Mouse (Mus musculus) fat pad, adult 2 months (tissue): ENCODE measurements around the gene Olfr5.
"Not testable (repeated sequence)": the region's sequence is repeated elsewhere in the genome, so short reads cannot be mapped to it uniquely, and the experiment has no call there.

Source experiments
- DNase-seq: peaks from one replicate; pipeline ENCODE4 v3.0.0-alpha.2; 2011; ENCODE audit warnings: low read depth, low spot score; ENCODE audit errors: extremely low read depth

Olfr5 gene

DNA sequence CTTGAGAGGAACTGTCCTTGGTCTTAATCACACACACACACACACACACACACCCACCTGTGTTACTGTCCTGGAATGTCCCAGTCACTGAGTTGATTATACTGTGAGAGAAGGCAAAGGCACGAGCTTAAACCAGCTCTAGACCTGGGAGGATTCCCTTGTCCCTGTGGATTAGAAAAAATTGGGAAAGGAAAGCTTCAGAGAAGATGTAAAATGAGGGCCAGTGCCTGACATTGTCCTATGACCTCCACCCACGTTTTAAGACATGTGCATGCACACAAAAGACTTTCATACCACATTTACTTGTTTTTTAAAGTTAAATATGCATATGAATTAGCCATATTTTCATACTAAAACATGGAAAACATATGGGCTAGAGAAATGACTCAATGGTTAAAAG lies at the start of gene Olfr5:
Olfr5 (minus strand) TSS at position 101 of the 400 bp plus-strand sequence.
- no peak for DNase-seq

DNA sequence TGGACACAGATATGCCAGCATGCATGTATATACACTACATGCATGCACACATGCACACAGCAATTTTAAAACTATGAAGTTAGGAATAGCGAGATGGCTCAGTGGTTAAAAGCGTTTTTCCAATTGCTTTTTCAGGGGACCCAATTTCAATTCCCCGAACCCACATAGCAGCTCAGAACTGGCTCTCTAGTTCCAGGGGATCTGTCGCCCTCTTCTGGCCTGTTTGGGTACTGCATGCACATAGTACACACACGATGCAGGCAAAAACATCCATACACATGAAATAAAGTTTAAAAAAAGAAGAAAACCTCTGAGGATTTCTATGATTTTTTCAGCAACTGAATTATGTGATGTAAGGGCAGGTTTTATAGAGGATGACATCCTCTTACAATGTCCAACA lies 39.4 kb upstream of the Olfr5 start:
- no peak for DNase-seq

DNA sequence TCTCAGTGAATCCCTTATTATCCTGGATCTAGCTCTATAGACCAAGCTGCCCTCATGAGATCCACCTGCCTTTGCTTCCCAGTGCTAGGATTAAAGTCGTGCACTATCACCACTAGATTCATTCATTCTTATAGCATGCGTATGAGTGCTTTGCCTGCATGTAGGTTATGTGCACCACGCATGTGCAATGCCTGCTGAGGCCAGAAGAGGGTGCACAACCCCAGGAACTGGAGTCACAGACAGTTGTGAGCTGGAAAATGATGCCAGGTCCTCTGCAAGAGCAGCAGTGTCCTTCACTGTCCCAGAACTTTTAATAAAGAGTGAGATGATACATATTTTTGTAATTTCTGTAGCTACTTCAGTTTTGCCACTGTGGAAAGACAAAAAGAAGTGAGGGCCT lies 38.3 kb upstream of the Olfr5 start:
- no peak for DNase-seq

DNA sequence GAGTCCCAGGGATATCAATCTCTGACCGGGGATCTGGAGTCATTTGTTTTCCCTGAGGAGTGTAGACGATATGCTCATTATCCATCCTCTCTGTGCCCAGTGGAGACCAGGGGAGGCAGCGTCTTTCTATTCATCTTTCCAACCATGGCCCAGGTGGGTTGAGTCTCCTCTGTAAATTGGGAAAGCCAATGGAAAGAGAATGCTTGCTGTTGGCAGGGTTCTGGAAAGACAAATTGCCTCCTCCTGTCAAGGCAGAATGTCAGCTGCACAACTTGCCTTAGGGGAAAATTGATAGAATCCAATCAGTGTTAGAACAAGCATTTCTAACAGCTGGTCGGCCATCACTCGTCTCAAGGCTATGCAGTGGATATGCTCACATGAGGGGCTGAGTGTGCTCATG lies 36.1 kb upstream of the Olfr5 start, which contains the start of gene Olfr1349:
Olfr1349 (minus strand) TSS at position 101 of the 400 bp plus-strand sequence.
- DNase-seq, result no peak

DNA sequence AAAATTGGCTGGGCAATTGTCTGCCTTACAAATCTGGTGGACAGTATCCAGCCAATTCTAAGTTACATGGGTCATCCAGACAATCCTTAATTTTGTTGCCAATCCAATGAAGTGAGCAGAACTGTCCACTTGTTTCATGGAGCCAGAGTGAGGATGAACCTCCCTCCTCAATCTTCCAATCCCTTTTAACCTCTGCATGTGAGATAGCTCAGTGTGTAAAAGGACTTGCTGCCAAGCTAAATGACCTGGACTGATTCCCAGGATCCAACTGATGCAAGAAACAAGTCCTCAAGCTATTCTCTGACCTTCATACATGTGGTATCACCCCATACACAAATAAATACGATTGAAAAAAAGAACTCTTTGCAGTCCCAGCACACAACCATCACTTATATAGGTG lies 34.9 kb upstream of the Olfr5 start:
- DNase-seq, result no peak

DNA sequence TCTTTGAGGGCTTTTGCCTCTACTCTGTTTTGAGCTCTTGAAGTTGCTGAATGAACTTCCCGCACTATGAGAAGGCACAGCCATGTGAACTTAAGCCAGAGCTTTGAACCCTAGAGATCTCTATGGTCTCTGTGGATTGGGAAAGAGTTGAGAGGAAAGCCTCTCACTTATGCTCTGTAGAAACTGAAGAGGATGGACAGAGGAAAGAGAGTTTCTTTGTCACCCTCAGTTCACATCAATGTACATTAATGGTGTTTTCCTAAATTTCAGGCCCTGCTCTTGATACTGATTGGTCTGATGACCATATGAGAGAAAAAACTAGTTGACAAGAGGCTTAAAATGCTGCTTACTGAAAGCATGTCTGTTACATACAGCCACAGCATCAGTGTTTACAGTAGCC lies 21.9 kb upstream of the Olfr5 start, which contains the start of gene Olfr1348:
Olfr1348 (minus strand) TSS at position 101 of the 400 bp plus-strand sequence.
- DNase-seq, result no peak

DNA sequence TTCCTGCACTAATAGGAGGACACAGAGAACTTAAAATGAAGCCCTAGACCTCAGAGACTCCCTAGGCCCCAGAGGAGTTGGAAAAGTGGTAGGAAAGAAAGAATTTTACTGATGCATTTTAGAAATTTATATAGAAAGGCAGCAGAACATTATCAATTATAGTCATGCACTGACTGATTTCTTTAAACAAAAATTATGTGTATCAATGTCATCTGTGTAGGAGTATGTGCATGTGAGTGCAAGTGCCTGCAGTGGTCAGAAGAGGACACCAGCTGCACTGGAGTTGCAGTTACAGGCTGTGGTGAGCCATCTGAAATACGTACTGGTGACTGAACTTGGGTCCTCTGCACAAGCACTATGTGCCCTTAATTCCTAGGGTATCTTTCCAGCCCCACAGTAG lies 12.9 kb upstream of the Olfr5 start, which contains the start of gene Olfr1347:
Olfr1347 (minus strand) TSS at position 101 of the 400 bp plus-strand sequence.
- no peak for DNase-seq

DNA sequence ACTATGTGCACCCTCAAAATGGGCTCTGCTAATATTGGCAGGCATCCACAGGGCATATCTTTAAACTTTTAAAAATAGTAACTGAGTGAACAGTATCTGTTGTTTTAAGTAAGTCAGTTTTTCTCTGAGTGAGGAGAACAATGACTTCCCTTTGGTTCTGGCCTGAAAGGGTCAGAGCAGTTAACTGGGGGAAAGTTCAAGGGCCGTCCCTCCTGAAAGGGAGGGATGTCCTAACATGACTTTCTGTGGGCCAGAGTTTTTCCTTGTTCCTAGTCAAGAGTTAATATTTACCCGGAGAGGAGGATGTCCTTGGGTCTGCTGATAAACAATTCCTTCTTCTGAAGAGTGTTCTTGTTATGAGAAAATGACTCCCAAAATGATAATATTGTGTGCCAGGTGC lies 9.1 kb downstream of the Olfr5 start:
- DNase-seq, result not testable (repeated sequence)

DNA sequence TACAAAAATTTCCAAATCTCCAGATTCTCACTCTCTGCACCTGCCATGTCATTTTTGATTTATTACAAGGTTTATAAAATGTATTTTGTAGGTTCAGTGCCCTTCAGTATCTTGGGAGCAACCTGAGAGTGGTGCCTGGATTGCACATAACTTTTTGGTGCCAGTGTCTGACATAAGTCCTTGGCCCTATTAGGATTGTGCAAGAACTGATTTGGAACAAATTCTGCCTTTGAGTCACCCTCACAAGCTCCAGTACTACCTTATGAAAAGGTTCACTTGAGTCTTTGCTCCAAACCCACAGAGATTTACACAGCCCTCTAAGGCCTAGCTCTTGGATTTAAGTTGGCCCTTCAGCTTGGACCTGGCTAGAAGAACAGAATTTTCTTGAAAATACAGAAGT lies 19.8 kb downstream of the Olfr5 start, which contains the start of gene Olfr1346:
Olfr1346 (plus strand) TSS at position 151 of the 400 bp plus-strand sequence.
- DNase-seq, result no peak

DNA sequence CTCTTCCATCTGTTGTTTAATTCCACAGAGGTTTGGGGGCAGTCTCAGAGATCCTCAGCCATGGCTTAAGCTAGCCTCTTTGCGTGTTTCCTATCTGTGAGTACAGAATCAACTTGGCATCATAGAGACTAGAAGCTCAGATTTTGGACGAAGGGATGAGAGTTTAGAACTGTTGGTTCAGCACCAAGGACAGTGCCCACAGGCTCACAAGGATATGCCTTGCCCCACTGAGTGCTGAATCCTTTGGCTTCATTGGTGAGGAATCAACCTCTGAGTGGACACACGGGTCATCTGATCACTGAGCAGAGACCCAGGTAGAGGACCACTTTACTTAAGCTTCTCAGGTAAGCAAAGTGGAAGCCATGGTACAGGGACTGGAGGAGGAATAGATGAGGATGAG lies 30.3 kb downstream of the Olfr5 start:
- DNase-seq, result no peak

DNA sequence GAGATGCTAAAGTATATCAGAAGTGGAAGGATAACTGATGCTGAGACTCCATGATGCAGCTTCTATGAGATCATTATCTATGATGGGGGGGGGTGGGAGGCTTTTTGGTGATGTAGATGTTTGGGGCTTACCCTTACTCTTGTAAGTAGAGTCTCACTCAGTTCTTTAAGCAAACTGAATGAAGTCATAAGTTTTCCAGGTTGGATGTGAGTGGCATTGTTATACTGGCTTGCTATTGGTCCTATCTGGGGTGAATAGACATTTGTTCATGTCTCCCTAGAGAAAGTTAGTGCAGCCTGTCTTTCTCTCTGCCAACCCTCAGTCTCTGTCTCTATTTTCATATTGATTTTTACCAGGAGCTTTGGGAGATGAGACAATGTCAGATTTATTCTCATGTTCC lies 30.9 kb downstream of the Olfr5 start, which contains the start of gene Olfr1336:
Olfr1336 (plus strand) TSS at position 301 of the 400 bp plus-strand sequence.
- no peak for DNase-seq

DNA sequence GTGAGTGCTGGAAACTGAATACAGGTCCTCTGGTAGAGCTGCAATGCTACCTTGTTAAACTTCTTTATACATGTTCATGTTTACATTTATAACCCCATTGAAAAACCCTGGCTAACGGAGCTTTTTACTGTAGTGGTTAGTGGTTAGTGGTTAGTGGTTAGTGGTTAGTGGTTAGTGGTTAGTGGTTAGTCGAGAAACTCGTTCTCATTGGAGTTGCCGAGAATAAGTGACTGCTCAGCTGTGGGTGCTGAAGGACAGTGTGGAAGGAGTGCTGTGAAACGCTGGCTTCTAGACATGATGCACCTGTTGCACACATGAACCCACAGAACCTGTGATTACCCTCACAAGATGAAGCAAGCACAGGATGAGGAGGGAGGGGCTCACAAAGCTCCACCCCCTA lies 39.0 kb downstream of the Olfr5 start:
- no peak for DNase-seq

DNA sequence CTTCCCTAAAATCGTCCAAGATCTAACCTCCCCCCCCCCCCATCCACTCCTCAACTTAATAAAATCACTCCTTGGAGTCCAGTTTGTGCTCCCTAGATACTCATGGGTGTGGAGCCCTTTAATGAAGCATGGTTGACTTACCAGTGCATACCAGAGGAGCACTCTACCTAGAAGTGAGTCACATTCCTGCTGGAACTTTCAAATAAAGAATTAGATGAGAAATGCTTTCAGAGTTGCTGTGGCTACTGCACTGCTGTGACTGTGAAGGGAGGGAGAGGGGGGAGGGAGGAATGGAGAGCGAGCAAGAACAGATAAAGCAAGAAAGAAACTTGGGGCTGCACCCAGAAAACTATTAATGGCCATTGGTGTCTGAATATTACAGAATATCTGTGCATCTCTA lies 45.6 kb downstream of the Olfr5 start:
- no peak for DNase-seq

DNA sequence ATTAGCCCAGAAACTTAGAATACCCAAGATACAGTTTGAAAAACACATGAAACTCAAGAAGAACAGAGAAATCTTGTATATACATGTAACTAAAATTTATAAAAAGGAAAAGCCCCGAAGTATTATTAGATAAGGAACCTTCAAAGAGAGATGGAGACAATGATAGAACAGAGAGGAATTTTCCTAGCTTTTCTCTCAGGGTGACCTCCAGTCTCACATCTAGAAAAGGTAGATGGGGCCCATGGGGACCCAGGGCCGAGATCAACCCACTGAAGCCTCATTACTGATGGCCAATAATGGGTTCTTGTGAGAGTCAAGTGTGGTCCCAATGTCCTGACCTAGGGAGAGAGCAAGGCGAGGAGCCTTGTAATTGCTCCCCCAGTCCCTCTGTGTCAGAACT lies 48.4 kb downstream of the Olfr5 start, which contains the start of gene Olfr1344:
Olfr1344 (plus strand) TSS at position 301 of the 400 bp plus-strand sequence.
- DNase-seq, result no peak

DNA sequence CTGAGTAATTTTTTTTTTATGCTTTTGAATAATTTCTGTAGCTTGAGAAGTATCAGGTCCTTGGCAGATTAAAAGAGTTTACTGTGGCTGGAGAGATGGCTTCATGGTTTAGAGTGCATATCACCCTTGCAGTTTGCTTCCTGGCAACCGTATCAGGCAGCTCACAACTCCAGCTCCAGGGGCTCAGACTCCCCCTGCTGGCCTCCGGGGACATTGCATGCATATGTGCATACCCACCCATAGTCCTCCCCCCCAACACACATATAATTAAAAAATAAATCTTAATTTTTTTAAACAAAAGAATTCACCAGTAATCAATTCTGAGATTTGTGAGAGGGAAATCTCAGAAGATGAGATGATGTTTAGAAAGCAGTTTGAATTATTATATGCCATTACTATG lies 56.4 kb downstream of the Olfr5 start:
- DNase-seq, result no peak

DNA sequence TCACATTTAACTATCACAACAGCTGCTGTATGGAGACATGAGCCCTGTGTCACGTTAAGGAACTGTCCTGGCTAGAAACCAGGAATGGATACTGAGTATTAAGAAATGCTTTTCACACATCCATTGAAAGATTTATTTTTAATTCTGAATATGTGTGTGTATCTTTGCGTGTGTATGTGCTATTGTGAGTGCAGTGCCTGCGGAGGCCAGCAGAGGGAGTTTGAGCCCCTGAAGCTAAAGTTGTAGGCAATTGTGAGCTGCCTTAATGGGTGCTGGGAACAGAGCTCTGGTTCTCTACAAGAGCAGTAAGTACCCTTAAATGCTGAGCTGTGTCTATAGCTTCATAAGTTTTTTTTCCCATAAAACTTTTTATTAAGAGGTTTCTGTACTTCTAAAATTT lies 57.4 kb downstream of the Olfr5 start:
- DNase-seq, result no peak
